Mouse (Mus musculus) liver, embryonic 16.5 days (tissue): ENCODE measurements around the gene Gm37240. TPM values are rescaled to one million over a fixed set of nuclear protein-coding genes. Genes with fewer than 3 reads are reported as not detected.

ENCODE experiments used
- ATAC-seq: fragments of 200-750 bp; cut with Nextera tagmentation; 2 replicates; pipeline ENCODE4 v1.8.0; 2017; ENCODE audit warnings: low read depth, mild to moderate bottlenecking, moderate number of reproducible peaks, moderate library complexity
- H3K27ac ChIP-seq: fragments of 300-500 bp; sonication (generic); 2 replicates; pipeline ENCODE4 v1.5.1; 2014; ENCODE audit warnings: mild to moderate bottlenecking, low read length
- H3K27me3 ChIP-seq: fragments of 300-500 bp; sonication (generic); 2 replicates; pipeline ENCODE4 v1.6.1; 2014; ENCODE audit warnings: low read depth, low read length, mixed read lengths; ENCODE audit not compliant: control insufficient read depth, insufficient read depth
- H3K36me3 ChIP-seq: fragments of 300-500 bp; sonication (generic); 2 replicates; pipeline ENCODE4 v1.6.1; 2014; ENCODE audit warnings: mild to moderate bottlenecking; ENCODE audit not compliant: control insufficient read depth, insufficient read depth
- H3K4me1 ChIP-seq: fragments of 300-500 bp; sonication (generic); 2 replicates; pipeline ENCODE4 v1.6.1; 2014; ENCODE audit warnings: low read depth, low read length, mixed read lengths; ENCODE audit not compliant: control insufficient read depth
- H3K4me2 ChIP-seq: fragments of 300-500 bp; sonication (generic); 2 replicates; pipeline ENCODE4 v1.6.1; 2014; ENCODE audit warnings: low read depth, low read length, mixed read lengths
- H3K4me3 ChIP-seq: fragments of 300-500 bp; sonication (generic); 2 replicates; pipeline ENCODE4 v1.5.1; 2014; ENCODE audit warnings: low read depth, mild to moderate bottlenecking, low read length
- H3K9ac ChIP-seq: fragments of 300-500 bp; sonication (generic); 2 replicates; pipeline ENCODE4 v1.6.1; 2014; ENCODE audit warnings: low read depth, low read length
- H3K9me3 ChIP-seq: fragments of 300-500 bp; sonication (generic); replicated peaks from 2 replicates; pipeline ENCODE4 v1.6.1; 2016; ENCODE audit warnings: low read length; ENCODE audit not compliant: control insufficient read depth
- WGBS: fragments of 180-500 bp; shearing (Covaris S2); extraction: QIAGEN DNeasy Blood & Tissue Kit; methylation state at CpG from one replicate; pipeline ENCODE4 v1.1.7; 2014; ENCODE audit not compliant: insufficient replicate concordance; 5-methylcytosine and 5-hydroxymethylcytosine counted together
- polyA plus RNA-seq: library from polyadenylated mRNA; unstranded; fragments of >200 nt; fragmentation: Nextera tagmentation; extraction: Ambion mirVana; gene quantifications from 2 replicates; pipeline ENCODE4 v1.2.1, GENCODE M21; 2015

Gm37240 gene
- polyA plus RNA-seq, 1 experiment from 2014 or later: 0.65 TPM

- Histone ChIP-seq H3K27ac (no peak overlapping the region), H3K36me3 (no peaks in the 10 kb centered on the region), H3K9ac (no peak overlapping the region), H3K9me3 (no peaks in the 10 kb centered on the region), H3K4me2 (no peak overlapping the region), H3K27me3 (no peaks in the 10 kb centered on the region), H3K4me3 (no peak overlapping the region), H3K4me1 (no peaks in the 10 kb centered on the region)
- WGBS: 61% methylated on average over 10 of the region's 10 CpGs
- ATAC-seq: no peak
These were observed 225.1 kb downstream of the Gm37240 start for GRCm38 (mm10) chr3:85661926-85662813.

- no peak overlapping the region for H3K9ac ChIP-seq
These were observed 227.6 kb downstream of the Gm37240 start for GRCm38 (mm10) chr3:85659681-85660080.

GRCm38 (mm10) chr3:85655538-85655937, 231.8 kb downstream of the Gm37240 start:
- Histone ChIP-seq H3K9me3 (no peaks in the 10 kb centered on the region), H3K4me3 (no peak overlapping the region), H3K27ac (no peak overlapping the region), H3K9ac (no peak overlapping the region), H3K4me2 (no peak overlapping the region), H3K27me3 (no peaks in the 10 kb centered on the region), H3K4me1 (no peaks in the 10 kb centered on the region), H3K36me3 (no peaks in the 10 kb centered on the region)
- WGBS: 78% methylated on average over 3 of the region's 3 CpGs
- ATAC-seq: no peak

More at GRCm38 (mm10) chr3:85659681-85660080, 227.6 kb downstream of the Gm37240 start:
- WGBS: 74% methylated on average over 7 of the region's 7 CpGs
- no peak overlapping the region for H3K4me2 ChIP-seq
- no peak for ATAC-seq
- H3K4me1 ChIP-seq: no peaks in the 10 kb centered on the region
- no peaks in the 10 kb centered on the region for H3K9me3 ChIP-seq
- no peaks in the 10 kb centered on the region for H3K27me3 ChIP-seq
- no peak overlapping the region for H3K27ac ChIP-seq
- H3K4me3 ChIP-seq: no peak overlapping the region
- no peaks in the 10 kb centered on the region for H3K36me3 ChIP-seq

- WGBS: 18% methylated on average over 4 of the region's 4 CpGs
- H3K9me3 ChIP-seq: no peaks in the 10 kb centered on the region
- no peak overlapping the region for H3K27ac ChIP-seq
- no peak overlapping the region for H3K4me2 ChIP-seq
- H3K36me3 ChIP-seq: no peaks in the 10 kb centered on the region
- ATAC-seq: peak; percentile 35; the same call in 1 of the 2 replicates
- no peak overlapping the region for H3K9ac ChIP-seq
- H3K4me1 ChIP-seq: no peaks in the 10 kb centered on the region
- no peaks in the 10 kb centered on the region for H3K27me3 ChIP-seq
- H3K4me3 ChIP-seq: no peak overlapping the region
These were observed 234.3 kb downstream of the Gm37240 start for GRCm38 (mm10) chr3:85652727-85653665.

GRCm38 (mm10) chr3:85649176-85649575, 238.1 kb downstream of the Gm37240 start:
- H3K36me3 ChIP-seq: no peaks in the 10 kb centered on the region
- H3K9ac ChIP-seq: no peak overlapping the region
- H3K4me2 ChIP-seq: no peak overlapping the region
- no peaks in the 10 kb centered on the region for H3K27me3 ChIP-seq
- H3K9me3 ChIP-seq: no peaks in the 10 kb centered on the region
- 75% methylated on average over 4 of the region's 4 CpGs for WGBS
- H3K4me1 ChIP-seq: no peaks in the 10 kb centered on the region
- H3K4me3 ChIP-seq: no peak overlapping the region
- H3K27ac ChIP-seq: no peak overlapping the region
- no peak for ATAC-seq

GRCm38 (mm10) chr3:85645517-85646004, 241.8 kb downstream of the Gm37240 start:
- WGBS: 73% methylated on average over 7 of the region's 7 CpGs
- Histone ChIP-seq H3K9me3 (no peaks in the 10 kb centered on the region), H3K9ac (no peak overlapping the region), H3K4me1 (no peaks in the 10 kb centered on the region), H3K27ac (no peak overlapping the region), H3K4me3 (no peak overlapping the region), H3K4me2 (no peak overlapping the region), H3K27me3 (no peaks in the 10 kb centered on the region), H3K36me3 (no peaks in the 10 kb centered on the region)
- no peak for ATAC-seq

GRCm38 (mm10) chr3:85644814-85645213, 242.5 kb downstream of the Gm37240 start:
- WGBS: 72% methylated on average over 3 of the region's 3 CpGs
- H3K9ac ChIP-seq: no peak overlapping the region
- no peaks in the 10 kb centered on the region for H3K36me3 ChIP-seq
- ATAC-seq: no peak
- no peak overlapping the region for H3K4me3 ChIP-seq
- H3K4me1 ChIP-seq: no peaks in the 10 kb centered on the region
- H3K27ac ChIP-seq: no peak overlapping the region
- H3K4me2 ChIP-seq: no peak overlapping the region
- H3K27me3 ChIP-seq: no peaks in the 10 kb centered on the region
- H3K9me3 ChIP-seq: no peaks in the 10 kb centered on the region

- no peak for ATAC-seq
- Histone ChIP-seq H3K27ac (no peak overlapping the region), H3K9ac (no peak overlapping the region), H3K36me3 (no peaks in the 10 kb centered on the region), H3K4me1 (no peaks in the 10 kb centered on the region), H3K9me3 (no peaks in the 10 kb centered on the region), H3K4me2 (no peak overlapping the region), H3K4me3 (no peak overlapping the region), H3K27me3 (no peaks in the 10 kb centered on the region)
- 61% methylated on average over 3 of the region's 3 CpGs for WGBS
These were observed 245.6 kb downstream of the Gm37240 start for GRCm38 (mm10) chr3:85641751-85642150.
